Mouse (Mus musculus): ENCODE data around the gene Deup1. TPM values are rescaled to one million over a fixed set of nuclear protein-coding genes. Genes with fewer than 3 reads are reported as not detected.

Gene Deup1
- 0.33 and 0.51 TPM in 2 replicates for polyA plus RNA-seq (2015; fragmentation: Nextera tagmentation; extraction: Ambion mirVana)

GRCm38 (mm10) chr9:15627785-15628287 lies at the start of gene Deup1:
Deup1 (minus strand) TSS chr9:15627933.
- no peak; the same call in 1 of the 2 replicates for ATAC-seq (ENCODE audit: insufficient number of reproducible peaks, insufficient read depth, low FRiP score, low TSS enrichment, low read depth)
- no peaks in the 10 kb centered on the region for H3K36me3 ChIP-seq
- WGBS: under 1% methylated on average over 27 of the region's 28 CpGs
- peak within 1 kb of the TSS; percentile 57; the same call in 1 of the 2 replicates for H3K9ac ChIP-seq
- H3K27me3 ChIP-seq: peaks cover 10% of the 10 kb centered on the region
- peak within 1 kb of the TSS; percentile 79 for H3K4me2 ChIP-seq
- no peak within 1 kb of the TSS for H3K27ac ChIP-seq
- H3K9me3 ChIP-seq: no peaks in the 10 kb centered on the region
- peak within 1 kb of the TSS; percentile 39 for H3K4me3 ChIP-seq
- H3K4me1 ChIP-seq: peaks cover 7% of the 10 kb centered on the region

- Histone ChIP-seq H3K4me2 (no peak overlapping the region), H3K9me3 (no peaks in the 10 kb centered on the region), H3K4me3 (no peak overlapping the region), H3K27me3 (no peaks in the 10 kb centered on the region), H3K9ac (no peak overlapping the region), H3K36me3 (no peaks in the 10 kb centered on the region), H3K27ac (no peak overlapping the region), H3K4me1 (no peaks in the 10 kb centered on the region)
- 37% methylated on average over 1 of the region's 1 CpGs for WGBS
- no peak for ATAC-seq (ENCODE audit: insufficient number of reproducible peaks, insufficient read depth, low FRiP score, low TSS enrichment, low read depth)
These were observed 44.5 kb upstream of the Deup1 start for GRCm38 (mm10) chr9:15672251-15672650.

GRCm38 (mm10) chr9:15670002-15670527 lies 42.3 kb upstream of the Deup1 start:
- 55% methylated on average over 5 of the region's 5 CpGs for WGBS

GRCm38 (mm10) chr9:15669452-15669851 lies 41.7 kb upstream of the Deup1 start:
- Histone ChIP-seq H3K36me3 (no peaks in the 10 kb centered on the region), H3K9me3 (no peaks in the 10 kb centered on the region), H3K4me2 (no peak overlapping the region), H3K27me3 (no peaks in the 10 kb centered on the region), H3K9ac (no peak overlapping the region), H3K4me1 (no peaks in the 10 kb centered on the region), H3K27ac (no peak overlapping the region), H3K4me3 (no peak overlapping the region)
- ATAC-seq (ENCODE audit: insufficient number of reproducible peaks, insufficient read depth, low FRiP score, low TSS enrichment, low read depth): no peak
- 71% methylated on average over 3 of the region's 3 CpGs for whole genome bisulfite sequencing

More at GRCm38 (mm10) chr9:15670002-15670527, 42.3 kb upstream of the Deup1 start:
- H3K9ac ChIP-seq: no peak overlapping the region
- H3K27ac ChIP-seq: no peak overlapping the region
- no peaks in the 10 kb centered on the region for H3K27me3 ChIP-seq
- H3K4me3 ChIP-seq: no peak overlapping the region
- no peaks in the 10 kb centered on the region for H3K9me3 ChIP-seq
- no peak for ATAC-seq (ENCODE audit: insufficient number of reproducible peaks, insufficient read depth, low FRiP score, low TSS enrichment, low read depth)
- H3K36me3 ChIP-seq: no peaks in the 10 kb centered on the region
- no peak overlapping the region for H3K4me2 ChIP-seq
- H3K4me1 ChIP-seq: no peaks in the 10 kb centered on the region

- WGBS: 86% methylated on average over 7 of the region's 7 CpGs
- Histone ChIP-seq H3K4me1 (no peaks in the 10 kb centered on the region), H3K4me2 (no peak overlapping the region), H3K4me3 (no peak overlapping the region), H3K9me3 (no peaks in the 10 kb centered on the region), H3K9ac (no peak overlapping the region), H3K27ac (no peak overlapping the region), H3K27me3 (no peaks in the 10 kb centered on the region), H3K36me3 (no peaks in the 10 kb centered on the region)
- ATAC-seq (ENCODE audit: insufficient number of reproducible peaks, insufficient read depth, low FRiP score, low TSS enrichment, low read depth): no peak
These were observed 36.9 kb upstream of the Deup1 start for GRCm38 (mm10) chr9:15664606-15665005.

GRCm38 (mm10) chr9:15659069-15659468 lies 31.3 kb upstream of the Deup1 start:
- Histone ChIP-seq H3K36me3 (no peaks in the 10 kb centered on the region), H3K9me3 (peaks cover 8% of the 10 kb centered on the region), H3K4me3 (no peak overlapping the region), H3K27me3 (no peaks in the 10 kb centered on the region), H3K9ac (no peak overlapping the region), H3K27ac (no peak overlapping the region), H3K4me1 (0 out of 2 replicates have a peak, but pooled peaks cover 3% of the 10 kb centered on the region), H3K4me2 (no peak overlapping the region)
- ATAC-seq (ENCODE audit: insufficient number of reproducible peaks, insufficient read depth, low FRiP score, low TSS enrichment, low read depth): no peak
- WGBS: 51% methylated on average over 6 of the region's 6 CpGs

- ATAC-seq (ENCODE audit: insufficient number of reproducible peaks, insufficient read depth, low FRiP score, low TSS enrichment, low read depth): no peak
- WGBS: 38% methylated on average over 6 of the region's 6 CpGs
These were observed 30.6 kb upstream of the Deup1 start for GRCm38 (mm10) chr9:15658236-15658785.

GRCm38 (mm10) chr9:15653036-15653435 lies 25.3 kb upstream of the Deup1 start:
- Histone ChIP-seq H3K27me3 (no peaks in the 10 kb centered on the region), H3K4me2 (no peak overlapping the region), H3K9ac (no peak overlapping the region), H3K9me3 (peaks cover 8% of the 10 kb centered on the region), H3K27ac (no peak overlapping the region), H3K4me3 (no peak overlapping the region), H3K36me3 (no peaks in the 10 kb centered on the region), H3K4me1 (no peaks in the 10 kb centered on the region)
- no peak for ATAC-seq (ENCODE audit: insufficient number of reproducible peaks, insufficient read depth, low FRiP score, low TSS enrichment, low read depth)

More at GRCm38 (mm10) chr9:15658236-15658785, 30.6 kb upstream of the Deup1 start:
- no peaks in the 10 kb centered on the region for H3K36me3 ChIP-seq
- H3K4me1 ChIP-seq: 0 out of 2 replicates have a peak, but pooled peaks cover 3% of the 10 kb centered on the region
- H3K27ac ChIP-seq: no peak overlapping the region
- H3K4me2 ChIP-seq: no peak overlapping the region
- no peak overlapping the region for H3K4me3 ChIP-seq
- no peaks in the 10 kb centered on the region for H3K27me3 ChIP-seq
- H3K9me3 ChIP-seq: peaks cover 8% of the 10 kb centered on the region
- H3K9ac ChIP-seq: no peak overlapping the region

- H3K9ac ChIP-seq: no peak overlapping the region
- H3K4me1 ChIP-seq: no peaks in the 10 kb centered on the region
- peaks cover 4% of the 10 kb centered on the region for H3K9me3 ChIP-seq
- 92% methylated on average over 2 of the region's 2 CpGs for WGBS
- H3K4me3 ChIP-seq: no peak overlapping the region
- no peaks in the 10 kb centered on the region for H3K27me3 ChIP-seq
- no peak overlapping the region for H3K4me2 ChIP-seq
- no peaks in the 10 kb centered on the region for H3K36me3 ChIP-seq
- H3K27ac ChIP-seq: no peak overlapping the region
- no peak for ATAC-seq (ENCODE audit: insufficient number of reproducible peaks, insufficient read depth, low FRiP score, low TSS enrichment, low read depth)
These were observed 22.2 kb upstream of the Deup1 start for GRCm38 (mm10) chr9:15649977-15650376.

GRCm38 (mm10) chr9:15627384-15627783 lies 349 bp downstream of the Deup1 start:
- peak overlapping the region; percentile 39 for H3K4me3 ChIP-seq
- 14% methylated on average over 5 of the region's 5 CpGs for WGBS
- no peak overlapping the region for H3K27ac ChIP-seq
- no peaks in the 10 kb centered on the region for H3K36me3 ChIP-seq
- peak overlapping the region; percentile 57; the same call in 1 of the 2 replicates for H3K9ac ChIP-seq
- H3K27me3 ChIP-seq: peaks cover 10% of the 10 kb centered on the region
- ATAC-seq (ENCODE audit: insufficient number of reproducible peaks, insufficient read depth, low FRiP score, low TSS enrichment, low read depth): no peak
- H3K4me1 ChIP-seq: peaks cover 7% of the 10 kb centered on the region
- H3K4me2 ChIP-seq: peak overlapping the region; percentile 79
- H3K9me3 ChIP-seq: no peaks in the 10 kb centered on the region

- Histone ChIP-seq H3K36me3 (no peaks in the 10 kb centered on the region), H3K4me2 (no peak overlapping the region), H3K9me3 (no peaks in the 10 kb centered on the region), H3K4me3 (no peak overlapping the region), H3K27ac (no peak overlapping the region), H3K9ac (no peak overlapping the region), H3K4me1 (peaks cover 7% of the 10 kb centered on the region), H3K27me3 (peaks cover 15% of the 10 kb centered on the region)
- no peak for ATAC-seq (ENCODE audit: insufficient number of reproducible peaks, insufficient read depth, low FRiP score, low TSS enrichment, low read depth)
- 73% methylated on average over 3 of the region's 3 CpGs for WGBS
These were observed 3.0 kb downstream of the Deup1 start for GRCm38 (mm10) chr9:15624739-15625138.

GRCm38 (mm10) chr9:15619767-15620166 lies 8.0 kb downstream of the Deup1 start:
- Histone ChIP-seq H3K36me3 (no peaks in the 10 kb centered on the region), H3K27ac (no peak overlapping the region), H3K9ac (no peak overlapping the region), H3K4me1 (peaks cover 4% of the 10 kb centered on the region), H3K4me2 (no peak overlapping the region), H3K9me3 (no peaks in the 10 kb centered on the region), H3K4me3 (no peak overlapping the region), H3K27me3 (peaks cover 5% of the 10 kb centered on the region)
- no peak for ATAC-seq (ENCODE audit: insufficient number of reproducible peaks, insufficient read depth, low FRiP score, low TSS enrichment, low read depth)
- WGBS: 43% methylated on average over 1 of the region's 1 CpGs

All from embryonic facial prominence, embryonic 13.5 days (tissue).